Mouse (Mus musculus) hindbrain, embryonic 13.5 days (tissue): ENCODE results near the gene Smarca4. TPM values are rescaled to one million over a fixed set of nuclear protein-coding genes. Genes with fewer than 3 reads are reported as not detected.

Experiments used
- ATAC-seq: fragments of 200-750 bp; cut with Nextera tagmentation; 2 replicates; pipeline ENCODE4 v1.8.0; 2017; ENCODE audit warnings: moderate TSS enrichment; ENCODE audit not compliant: low FRiP score
- H3K27ac ChIP-seq: fragments of 300-500 bp; sonication (generic); 2 replicates; pipeline ENCODE4 v1.5.1; 2015; ENCODE audit warnings: inconsistent platforms, mild to moderate bottlenecking, moderate library complexity
- H3K27me3 ChIP-seq: fragments of 300-500 bp; sonication (generic); 2 replicates; pipeline ENCODE4 v1.6.1; 2015; ENCODE audit warnings: mild to moderate bottlenecking, inconsistent platforms
- H3K36me3 ChIP-seq: fragments of 300-500 bp; sonication (generic); 2 replicates; pipeline ENCODE4 v1.6.1; 2015; ENCODE audit warnings: mild to moderate bottlenecking, inconsistent platforms
- H3K4me1 ChIP-seq: fragments of 300-500 bp; sonication (generic); replicated peaks from 2 replicates; pipeline ENCODE4 v1.6.1; 2015; ENCODE audit warnings: inconsistent platforms
- H3K4me2 ChIP-seq: fragments of 300-500 bp; sonication (generic); 2 replicates; pipeline ENCODE4 v1.6.1; 2015; ENCODE audit warnings: inconsistent platforms, mild to moderate bottlenecking, moderate library complexity
- H3K4me3 ChIP-seq: fragments of 300-500 bp; sonication (generic); 2 replicates; pipeline ENCODE4 v1.5.1; 2015; ENCODE audit warnings: mild to moderate bottlenecking, inconsistent platforms
- H3K9ac ChIP-seq: fragments of 300-500 bp; sonication (generic); 2 replicates; pipeline ENCODE4 v1.6.1; 2015; ENCODE audit warnings: mild to moderate bottlenecking, inconsistent platforms
- H3K9me3 ChIP-seq: fragments of 300-500 bp; sonication (generic); 2 replicates; pipeline ENCODE4 v1.6.1; 2016; ENCODE audit warnings: inconsistent platforms
- WGBS: fragments of 180-500 bp; shearing (Covaris S2); methylation state at CpG from one replicate; pipeline ENCODE4 v1.1.7; 2015; 5-methylcytosine and 5-hydroxymethylcytosine counted together
- polyA plus RNA-seq: library from polyadenylated mRNA; unstranded; fragments of >200 nt; fragmentation: Nextera tagmentation; extraction: Ambion mirVana; gene quantifications from 2 replicates; pipeline ENCODE4 v1.2.1, GENCODE M21; 2015

Smarca4 gene
- polyA plus RNA-seq, 1 experiment from 2014 or later = 156 TPM

DNA sequence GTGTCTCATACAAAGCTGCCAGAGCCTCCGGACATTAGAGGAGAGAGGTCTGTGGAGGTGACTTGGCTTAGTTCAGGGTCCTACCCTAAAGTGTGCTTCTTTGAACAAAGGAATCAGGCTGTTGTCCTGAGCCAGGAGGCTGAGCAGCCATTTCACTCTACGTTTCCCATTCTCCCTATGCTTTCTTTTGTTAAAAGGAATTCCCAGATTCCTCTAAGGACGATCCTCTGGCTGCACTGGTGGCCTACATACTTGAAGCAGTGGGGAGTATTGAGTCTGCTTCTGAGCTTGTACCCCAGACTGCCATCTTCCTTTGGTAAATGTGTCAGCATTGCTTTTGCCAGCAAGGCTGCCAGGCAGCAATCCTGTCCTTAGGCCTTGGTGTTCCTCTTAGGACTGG is 17.1 kb downstream of the Smarca4 start:
- WGBS = 71% methylated on average over 3 of the region's 3 CpGs
- ATAC-seq = no peak
- H3K9ac ChIP-seq = no peak overlapping the region
- no peak overlapping the region for H3K4me2 ChIP-seq
- peaks cover 56% of the 10 kb centered on the region for H3K36me3 ChIP-seq
- no peaks in the 10 kb centered on the region for H3K9me3 ChIP-seq
- no peak overlapping the region for H3K27ac ChIP-seq
- H3K4me1 ChIP-seq = peaks cover 18% of the 10 kb centered on the region
- H3K4me3 ChIP-seq = no peak overlapping the region
- no peaks in the 10 kb centered on the region for H3K27me3 ChIP-seq

GRCm38 (mm10) chr9:21635639-21636038 is 19.7 kb downstream of the Smarca4 start:
- no peak for ATAC-seq
- no peak overlapping the region for H3K27ac ChIP-seq
- no peak overlapping the region for H3K4me3 ChIP-seq
- no peak overlapping the region for H3K9ac ChIP-seq
- H3K4me2 ChIP-seq = no peak overlapping the region
- WGBS = 49% methylated on average over 7 of the region's 7 CpGs
- peaks cover 18% of the 10 kb centered on the region for H3K4me1 ChIP-seq
- no peaks in the 10 kb centered on the region for H3K9me3 ChIP-seq
- H3K27me3 ChIP-seq = no peaks in the 10 kb centered on the region
- peaks cover 81% of the 10 kb centered on the region for H3K36me3 ChIP-seq

GRCm38 (mm10) chr9:21639031-21639430 is 23.1 kb downstream of the Smarca4 start:
- Histone ChIP-seq H3K27me3 (no peaks in the 10 kb centered on the region), H3K36me3 (peaks cover 100% of the 10 kb centered on the region), H3K9me3 (no peaks in the 10 kb centered on the region), H3K9ac (no peak overlapping the region), H3K4me2 (no peak overlapping the region), H3K27ac (no peak overlapping the region), H3K4me1 (peaks cover 13% of the 10 kb centered on the region), H3K4me3 (no peak overlapping the region)
- 93% methylated on average over 11 of the region's 11 CpGs for WGBS
- no peak for ATAC-seq

DNA sequence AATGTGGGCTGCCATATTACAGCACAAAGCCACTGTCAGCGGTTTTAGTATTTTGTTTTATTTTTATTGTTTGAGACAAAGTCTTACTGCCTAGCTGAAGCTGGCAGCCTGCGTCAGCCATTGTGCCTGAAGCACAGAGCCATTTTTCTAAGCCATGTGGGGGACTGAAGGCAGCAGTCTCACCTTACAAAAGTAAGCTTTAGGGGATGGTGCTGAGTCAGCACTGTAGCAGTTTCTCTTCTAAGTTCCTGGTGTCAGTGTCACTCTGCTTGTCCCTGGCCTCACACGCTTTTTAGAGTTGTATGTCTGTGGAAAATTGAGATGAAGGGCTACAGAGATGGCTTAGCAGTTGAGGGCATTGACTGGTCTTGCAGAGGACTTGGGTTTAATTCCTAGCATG is 30.4 kb downstream of the Smarca4 start:
- no peak for ATAC-seq

GRCm38 (mm10) chr9:21647721-21648120 is 31.8 kb downstream of the Smarca4 start:
- no peak overlapping the region for H3K4me2 ChIP-seq
- H3K36me3 ChIP-seq = peaks cover 82% of the 10 kb centered on the region
- H3K27me3 ChIP-seq = no peaks in the 10 kb centered on the region
- H3K4me1 ChIP-seq = no peaks in the 10 kb centered on the region
- no peak overlapping the region for H3K9ac ChIP-seq
- no peak for ATAC-seq
- no peak overlapping the region for H3K4me3 ChIP-seq
- WGBS = 74% methylated on average over 6 of the region's 6 CpGs
- H3K9me3 ChIP-seq = no peaks in the 10 kb centered on the region
- no peak overlapping the region for H3K27ac ChIP-seq

More for the DNA sequence above, 30.4 kb downstream of the Smarca4 start:
- 94% methylated on average over 3 of the region's 3 CpGs for WGBS
- no peaks in the 10 kb centered on the region for H3K27me3 ChIP-seq
- H3K9me3 ChIP-seq = no peaks in the 10 kb centered on the region
- no peak overlapping the region for H3K4me2 ChIP-seq
- no peaks in the 10 kb centered on the region for H3K4me1 ChIP-seq
- H3K36me3 ChIP-seq = peaks cover 90% of the 10 kb centered on the region
- no peak overlapping the region for H3K27ac ChIP-seq
- no peak overlapping the region for H3K9ac ChIP-seq
- no peak overlapping the region for H3K4me3 ChIP-seq

DNA sequence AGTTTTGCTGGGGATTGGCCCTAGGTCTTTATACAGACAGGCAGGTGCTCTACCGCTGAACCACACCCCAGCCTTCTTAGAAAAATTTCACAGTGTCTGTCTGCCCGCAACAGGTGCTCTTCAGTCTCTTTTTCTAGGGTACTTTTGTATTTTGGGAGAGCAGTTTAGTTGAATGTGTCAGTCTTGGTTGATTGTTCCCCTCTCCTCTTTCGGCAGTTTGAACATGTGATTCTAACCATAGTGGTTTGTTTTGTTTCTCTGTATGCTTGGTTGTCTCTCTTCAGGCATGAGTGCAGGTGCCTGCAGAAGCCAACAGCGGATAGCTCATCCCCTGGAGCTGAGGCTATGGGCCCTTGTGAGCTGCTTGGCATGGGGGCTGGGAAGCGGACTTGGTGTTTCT is 36.3 kb downstream of the Smarca4 start:
- Histone ChIP-seq H3K9ac (no peak overlapping the region), H3K27me3 (no peaks in the 10 kb centered on the region), H3K4me2 (no peak overlapping the region), H3K27ac (no peak overlapping the region), H3K36me3 (peaks cover 83% of the 10 kb centered on the region), H3K4me1 (no peaks in the 10 kb centered on the region), H3K9me3 (no peaks in the 10 kb centered on the region), H3K4me3 (no peak overlapping the region)
- 89% methylated on average over 5 of the region's 5 CpGs for WGBS
- ATAC-seq = no peak

DNA sequence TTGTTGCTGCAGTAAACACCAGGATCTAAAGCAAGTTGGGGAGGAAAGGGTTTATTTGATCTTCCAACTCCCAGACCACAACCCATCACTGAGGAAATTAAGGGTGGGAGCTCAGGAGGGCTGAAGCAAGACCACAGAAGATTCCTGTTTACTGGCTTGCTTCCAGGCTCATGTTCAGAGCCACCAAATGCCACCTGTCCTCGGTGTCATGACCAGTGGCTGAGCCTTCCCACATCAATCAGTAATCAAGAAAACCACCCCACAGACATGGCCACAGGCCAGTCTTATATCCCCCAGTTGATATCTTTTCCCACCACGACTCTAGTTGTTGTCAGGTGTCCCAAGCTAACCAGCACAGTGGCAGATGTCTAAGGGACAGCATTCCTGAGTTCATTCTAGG is 37.3 kb downstream of the Smarca4 start:
- no peaks in the 10 kb centered on the region for H3K9me3 ChIP-seq
- WGBS = 92% methylated on average over 2 of the region's 2 CpGs
- H3K27me3 ChIP-seq = no peaks in the 10 kb centered on the region
- no peak overlapping the region for H3K27ac ChIP-seq
- H3K4me2 ChIP-seq = no peak overlapping the region
- no peak overlapping the region for H3K9ac ChIP-seq
- H3K4me1 ChIP-seq = no peaks in the 10 kb centered on the region
- H3K36me3 ChIP-seq = peaks cover 83% of the 10 kb centered on the region
- ATAC-seq = no peak
- H3K4me3 ChIP-seq = no peak overlapping the region

GRCm38 (mm10) chr9:21662034-21662433 is 46.1 kb downstream of the Smarca4 start:
- no peak overlapping the region for H3K27ac ChIP-seq
- H3K9ac ChIP-seq = no peak overlapping the region
- H3K4me1 ChIP-seq = no peaks in the 10 kb centered on the region
- no peaks in the 10 kb centered on the region for H3K27me3 ChIP-seq
- H3K4me3 ChIP-seq = no peak overlapping the region
- no peaks in the 10 kb centered on the region for H3K9me3 ChIP-seq
- 95% methylated on average over 5 of the region's 5 CpGs for WGBS
- no peak overlapping the region for H3K4me2 ChIP-seq
- ATAC-seq = no peak
- H3K36me3 ChIP-seq = peaks cover 100% of the 10 kb centered on the region

- ATAC-seq = no peak
- Histone ChIP-seq H3K4me2 (no peak overlapping the region), H3K27ac (no peak overlapping the region), H3K9ac (no peak overlapping the region), H3K9me3 (no peaks in the 10 kb centered on the region), H3K4me1 (no peaks in the 10 kb centered on the region), H3K27me3 (no peaks in the 10 kb centered on the region), H3K36me3 (peaks cover 100% of the 10 kb centered on the region), H3K4me3 (no peak overlapping the region)
- 93% methylated on average over 7 of the region's 7 CpGs for WGBS
Observed at GRCm38 (mm10) chr9:21668946-21669345, 53.0 kb downstream of the Smarca4 start.

DNA sequence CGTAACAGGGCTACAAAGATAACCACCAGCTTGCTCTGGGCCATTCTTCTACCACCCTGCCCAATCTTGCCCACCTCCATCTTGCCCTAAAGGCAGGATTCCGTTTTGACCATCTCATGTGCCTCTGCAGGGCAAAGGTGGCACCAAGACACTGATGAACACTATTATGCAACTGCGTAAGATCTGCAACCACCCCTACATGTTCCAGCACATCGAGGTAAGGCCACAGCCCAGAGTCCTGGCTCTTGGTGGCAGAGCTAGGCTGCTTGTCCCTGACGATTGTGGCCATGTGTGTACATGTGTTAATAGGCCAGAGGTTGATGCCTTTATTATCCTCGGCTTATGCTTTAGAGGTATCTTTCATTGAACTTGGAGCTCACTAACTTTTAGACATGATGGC is 54.4 kb downstream of the Smarca4 start:
- no peak for ATAC-seq
- H3K4me3 ChIP-seq = no peak overlapping the region
- no peak overlapping the region for H3K9ac ChIP-seq
- no peaks in the 10 kb centered on the region for H3K27me3 ChIP-seq
- no peaks in the 10 kb centered on the region for H3K4me1 ChIP-seq
- no peak overlapping the region for H3K4me2 ChIP-seq
- peaks cover 100% of the 10 kb centered on the region for H3K36me3 ChIP-seq
- no peaks in the 10 kb centered on the region for H3K9me3 ChIP-seq
- H3K27ac ChIP-seq = no peak overlapping the region
- 97% methylated on average over 6 of the region's 6 CpGs for WGBS

- Histone ChIP-seq H3K4me3 (no peak overlapping the region), H3K9ac (no peak overlapping the region), H3K27me3 (no peaks in the 10 kb centered on the region), H3K27ac (no peak overlapping the region), H3K36me3 (peaks cover 100% of the 10 kb centered on the region), H3K9me3 (no peaks in the 10 kb centered on the region), H3K4me1 (no peaks in the 10 kb centered on the region), H3K4me2 (no peak overlapping the region)
- WGBS = 95% methylated on average over 5 of the region's 5 CpGs
- ATAC-seq = no peak
Observed at GRCm38 (mm10) chr9:21671753-21672152, 55.8 kb downstream of the Smarca4 start.

DNA sequence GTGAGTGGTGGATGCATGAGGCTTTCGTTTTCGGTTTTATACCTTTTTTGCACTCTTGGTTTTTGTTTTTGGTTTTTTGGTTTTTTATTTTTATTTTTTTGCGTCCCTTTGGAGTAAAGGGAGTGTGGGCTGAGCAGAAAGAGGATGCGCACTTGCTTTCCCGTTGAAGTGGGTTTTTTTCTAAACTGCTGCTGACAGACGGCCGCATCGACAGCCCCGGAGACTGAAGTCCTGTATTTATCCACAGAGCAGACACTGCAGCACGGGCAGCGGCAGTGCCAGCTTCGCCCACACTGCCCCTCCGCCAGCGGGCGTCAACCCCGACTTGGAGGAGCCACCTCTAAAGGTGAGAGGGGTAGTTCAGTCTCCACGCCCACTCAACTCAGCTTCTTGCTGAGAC is 61.7 kb downstream of the Smarca4 start:
- H3K9ac ChIP-seq = no peak overlapping the region
- H3K27me3 ChIP-seq = no peaks in the 10 kb centered on the region
- H3K4me1 ChIP-seq = no peaks in the 10 kb centered on the region
- H3K36me3 ChIP-seq = peaks cover 94% of the 10 kb centered on the region
- H3K4me2 ChIP-seq = no peak overlapping the region
- H3K27ac ChIP-seq = no peak overlapping the region
- no peaks in the 10 kb centered on the region for H3K9me3 ChIP-seq
- H3K4me3 ChIP-seq = no peak overlapping the region
- 96% methylated on average over 17 of the region's 17 CpGs for WGBS
- no peak for ATAC-seq

- Histone ChIP-seq H3K9ac (no peak overlapping the region), H3K27ac (no peak overlapping the region), H3K4me3 (no peak overlapping the region), H3K4me1 (no peaks in the 10 kb centered on the region), H3K27me3 (no peaks in the 10 kb centered on the region), H3K4me2 (no peak overlapping the region), H3K36me3 (peaks cover 93% of the 10 kb centered on the region), H3K9me3 (no peaks in the 10 kb centered on the region)
- 88% methylated on average over 4 of the region's 4 CpGs for WGBS
- no peak for ATAC-seq
Observed at GRCm38 (mm10) chr9:21680448-21680847, 64.5 kb downstream of the Smarca4 start.

- Histone ChIP-seq H3K4me2 (no peak overlapping the region), H3K4me3 (no peak overlapping the region), H3K36me3 (peaks cover 93% of the 10 kb centered on the region), H3K27me3 (no peaks in the 10 kb centered on the region), H3K4me1 (no peaks in the 10 kb centered on the region), H3K27ac (no peak overlapping the region), H3K9ac (no peak overlapping the region), H3K9me3 (no peaks in the 10 kb centered on the region)
- ATAC-seq = no peak
- 86% methylated on average over 4 of the region's 4 CpGs for WGBS
Observed at GRCm38 (mm10) chr9:21682827-21683226, 66.9 kb downstream of the Smarca4 start.
